Mouse (Mus musculus) bone marrow, adult 2 months (tissue): ENCODE results near the gene Tefm. TPM values are rescaled to one million over a fixed set of nuclear protein-coding genes. Genes with fewer than 3 reads are reported as not detected.

ENCODE experiments used
- H3K27ac ChIP-seq: fragments of 200-500 bp; 2 replicates; pipeline ENCODE4 v1.5.1; 2012; ENCODE audit warnings: low read depth, mild to moderate bottlenecking, control low read depth, inconsistent platforms, low read length; ENCODE audit not compliant: control insufficient read depth, poor library complexity, insufficient read depth
- H3K4me1 ChIP-seq: fragments of 200-500 bp; 2 replicates; pipeline ENCODE4 v1.6.1; 2011; ENCODE audit warnings: low read length; ENCODE audit not compliant: control insufficient read depth, insufficient read depth
- H3K4me3 ChIP-seq: fragments of 200-500 bp; replicated peaks from 2 replicates; pipeline ENCODE3; 2011; ENCODE audit warnings: mild to moderate bottlenecking, low read depth, low read length, control low read depth; ENCODE audit not compliant: control insufficient read depth
- CTCF ChIP-seq: fragments of 200-500 bp; IDR thresholded peaks from 2 replicates; pipeline ENCODE4 v1.5.1; 2011; ENCODE audit warnings: low read length, control low read depth; ENCODE audit not compliant: control insufficient read depth, insufficient read depth
- POLR2A ChIP-seq: fragments of 200-500 bp; IDR thresholded peaks from 2 replicates; pipeline ENCODE4 v1.6.1; 2011; ENCODE audit warnings: low read depth, mild to moderate bottlenecking, control low read depth, low read length, borderline replicate concordance; ENCODE audit not compliant: control insufficient read depth
- WGBS: fragments of 180-500 bp; shearing (Covaris S2); methylation state at CpG from one replicate; pipeline ENCODE4 v1.1.7; 2018; 5-methylcytosine and 5-hydroxymethylcytosine counted together
- polyA plus RNA-seq: library from polyadenylated mRNA; stranded (reverse); fragments of >200 nt; gene quantifications from 2 replicates; pipeline ENCODE4 v1.2.4, GENCODE M21; 2011; ENCODE audit warnings: low replicate concordance; ENCODE audit not compliant: missing spikeins, insufficient read depth, insufficient read length

The Tefm gene
- polyA plus RNA-seq, 1 experiment, result 5.3 TPM

DNA sequence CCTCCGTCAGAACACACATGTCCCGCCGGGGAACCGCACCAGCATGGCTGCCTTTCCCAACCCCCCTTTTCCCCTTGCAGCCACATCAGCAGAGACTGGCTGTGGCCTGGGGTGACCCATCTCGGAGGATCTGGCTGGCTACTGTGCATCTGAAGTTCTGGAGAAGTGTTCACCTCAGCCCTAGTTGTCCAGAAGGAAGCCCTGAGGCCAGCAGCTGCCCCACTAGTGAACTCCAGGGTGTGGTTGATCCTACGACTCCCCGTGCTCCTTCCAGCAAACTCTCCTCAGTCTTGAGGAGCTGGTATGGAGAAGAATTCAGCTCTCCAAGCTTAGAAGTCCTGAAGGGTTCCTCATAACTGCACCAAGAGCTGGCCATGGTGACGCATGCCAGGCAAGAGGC, 36.3 kb upstream of the Tefm start:
- Histone ChIP-seq H3K4me3 (no peak overlapping the region), H3K4me1 (peaks cover 1% of the 10 kb centered on the region; the same call in 1 of the 2 replicates), H3K27ac (no peak overlapping the region)
- no peak for TF ChIP-seq POLR2A
- no peak for TF ChIP-seq CTCF
- 79% methylated on average over 8 of the region's 8 CpGs for WGBS

DNA sequence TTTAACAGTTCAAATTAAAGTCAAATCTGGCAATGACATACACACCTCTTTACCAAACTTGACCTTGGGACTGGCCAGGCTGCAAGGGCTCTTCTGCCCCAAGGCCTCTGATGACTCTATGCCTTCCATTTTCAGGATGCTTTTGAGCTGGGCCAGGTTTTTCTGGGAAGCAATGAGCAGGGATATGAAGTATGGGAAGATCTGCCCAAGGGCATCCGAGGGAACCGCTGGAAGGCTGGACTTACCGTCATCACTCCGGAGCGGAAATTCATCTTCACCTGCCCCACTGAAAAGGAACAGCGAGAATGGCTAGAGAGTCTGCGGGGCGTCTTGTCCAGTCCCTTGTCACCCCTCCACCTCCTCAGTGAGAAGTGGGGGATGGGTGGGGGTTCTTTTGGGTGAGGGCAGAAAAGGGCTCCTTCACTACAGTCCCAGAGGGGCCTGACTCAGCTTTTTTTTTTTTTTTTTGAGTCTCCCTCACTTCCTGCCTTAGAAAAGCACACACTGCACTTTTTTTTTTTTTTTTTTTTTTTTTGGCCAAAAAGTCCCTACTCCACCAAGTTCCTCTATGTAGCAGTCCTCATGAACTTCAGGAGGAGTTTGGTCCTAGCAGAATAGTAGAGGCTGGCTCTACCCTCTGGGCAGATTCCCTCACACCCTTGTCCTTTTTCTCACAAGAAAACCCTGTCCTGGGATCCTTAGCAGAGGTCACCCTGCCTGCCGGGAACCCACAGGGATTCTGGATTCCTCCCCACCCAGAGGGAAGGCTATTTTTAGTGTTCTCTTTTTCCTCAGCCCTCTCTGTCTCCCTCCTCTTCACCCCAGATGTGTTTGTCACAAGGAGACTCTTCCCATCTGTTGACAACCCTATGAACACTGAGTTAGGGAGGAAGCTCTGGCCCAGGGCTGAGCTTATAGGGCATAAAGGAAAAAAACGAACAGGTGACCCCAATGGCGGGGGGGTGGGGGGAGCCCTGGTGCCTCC, 35.2 kb upstream of the Tefm start:
- WGBS, result 55% methylated on average over 11 of the region's 11 CpGs
- H3K4me1 ChIP-seq, result peaks cover 1% of the 10 kb centered on the region; the same call in 1 of the 2 replicates
- no peak for TF ChIP-seq CTCF
- no peak for TF ChIP-seq POLR2A
- peak overlapping the region; percentile 32; the same call in 1 of the 2 replicates for H3K27ac ChIP-seq
- no peak overlapping the region for H3K4me3 ChIP-seq

DNA sequence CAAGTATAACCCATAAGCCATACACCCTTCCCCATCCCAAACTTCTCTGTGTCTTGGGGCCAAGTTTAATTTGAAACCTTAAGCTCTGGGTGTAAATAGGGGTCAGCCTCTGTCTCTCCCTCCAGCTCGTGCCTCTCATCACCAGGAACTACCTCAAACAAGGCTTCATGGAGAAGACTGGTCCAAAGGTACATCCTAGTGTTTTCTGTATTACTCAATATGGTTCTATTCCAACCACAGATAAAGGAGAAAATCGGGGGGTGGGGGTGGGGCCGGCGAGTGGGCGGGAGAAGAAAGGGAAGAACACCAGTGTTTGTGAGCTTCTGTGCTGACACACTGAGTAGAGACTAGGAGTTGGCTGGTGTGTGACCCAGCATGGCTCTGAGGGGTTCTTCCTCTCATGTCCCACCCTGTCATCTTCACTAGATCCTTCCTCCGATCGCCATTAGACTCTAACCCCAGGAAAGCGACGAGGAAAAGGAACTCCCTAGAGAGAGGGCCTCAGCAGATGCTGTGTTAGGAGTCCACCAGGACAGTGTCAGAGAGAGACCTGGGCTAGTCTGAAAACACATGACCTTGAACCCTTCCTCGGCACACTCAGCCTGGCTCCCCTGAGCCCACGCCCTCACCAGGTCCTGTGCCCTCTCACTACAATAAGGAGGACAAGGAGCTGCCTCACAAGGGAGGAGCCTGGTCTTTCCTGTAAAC, 32.1 kb upstream of the Tefm start:
- Histone ChIP-seq H3K4me1 (peaks cover 3% of the 10 kb centered on the region), H3K27ac (no peak overlapping the region), H3K4me3 (no peak overlapping the region)
- TF ChIP-seq POLR2A (no peak), CTCF (no peak)
- WGBS, result 69% methylated on average over 11 of the region's 11 CpGs

DNA sequence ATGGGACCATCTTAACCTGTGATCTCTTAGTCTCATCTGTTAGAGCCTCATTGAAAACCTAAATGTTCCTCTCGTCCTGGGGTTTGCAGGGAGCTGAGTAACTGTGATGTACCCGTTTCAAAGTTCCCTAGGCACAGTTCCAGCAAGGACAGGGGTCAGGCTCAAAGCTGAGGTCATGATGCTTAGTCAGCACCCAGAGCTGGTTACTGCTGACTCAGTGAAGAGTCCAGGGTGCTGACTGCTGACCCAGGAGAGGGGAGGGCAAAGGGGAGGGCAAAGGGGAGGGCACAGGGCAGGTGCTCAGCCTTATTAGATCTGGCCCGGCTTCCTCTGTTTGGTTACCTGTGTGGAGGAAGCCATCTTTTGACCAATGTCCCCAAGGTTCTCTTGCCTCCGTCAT, 29.9 kb upstream of the Tefm start:
- no peak overlapping the region for H3K27ac ChIP-seq
- 64% methylated on average over 4 of the region's 4 CpGs for WGBS
- TF ChIP-seq POLR2A (no peak), CTCF (no peak)
- peaks cover 5% of the 10 kb centered on the region for H3K4me1 ChIP-seq
- H3K4me3 ChIP-seq, result no peak overlapping the region

DNA sequence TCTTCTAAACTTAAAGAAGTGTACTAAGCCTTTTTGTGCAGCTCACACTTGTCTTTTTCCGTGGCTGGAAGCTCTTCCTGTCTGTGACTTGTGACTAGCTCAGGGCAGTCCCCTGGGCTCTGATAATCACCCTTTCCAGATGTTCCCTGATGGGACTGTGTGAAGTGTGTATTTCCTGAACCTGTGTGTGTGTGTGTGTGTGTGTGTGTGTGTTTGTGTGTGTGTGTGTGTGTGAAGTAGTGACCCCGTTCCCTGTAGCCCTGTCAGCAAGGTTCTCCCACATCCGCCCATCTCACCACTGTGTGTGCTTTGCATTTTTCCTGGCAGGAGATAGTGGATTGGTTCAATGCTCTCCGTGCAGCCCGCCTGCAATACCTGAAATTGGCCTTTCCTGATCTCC, 28.4 kb upstream of the Tefm start:
- Histone ChIP-seq H3K4me3 (no peak overlapping the region), H3K27ac (no peak overlapping the region), H3K4me1 (peaks cover 5% of the 10 kb centered on the region)
- 63% methylated on average over 5 of the region's 5 CpGs for WGBS
- TF ChIP-seq CTCF (no peak), POLR2A (no peak)

DNA sequence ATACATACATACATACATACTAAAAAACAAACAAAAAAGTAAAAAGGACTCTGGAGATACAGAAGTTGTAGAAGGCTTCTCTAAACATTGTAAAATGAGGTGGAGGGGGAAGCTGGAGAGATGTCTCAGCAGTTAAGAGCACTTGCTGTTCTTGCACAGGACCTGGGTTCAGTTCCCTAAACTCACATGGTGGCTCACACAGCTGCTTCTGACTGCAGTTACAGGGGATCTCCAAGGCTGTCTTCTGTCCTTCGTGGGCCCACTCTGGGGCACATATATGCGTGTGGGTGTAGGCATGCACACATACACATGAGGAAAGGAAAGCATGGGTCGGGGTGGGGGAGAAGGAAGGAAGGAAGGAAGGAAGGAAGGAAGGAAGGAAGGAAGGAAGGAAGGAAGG, 27.7 kb upstream of the Tefm start:
- WGBS, result 54% methylated on average over 3 of the region's 3 CpGs
- Histone ChIP-seq H3K27ac (peak overlapping the region; percentile 16; the same call in 1 of the 2 replicates), H3K4me3 (no peak overlapping the region), H3K4me1 (peaks cover 5% of the 10 kb centered on the region)
- TF ChIP-seq POLR2A (no peak), CTCF (no peak)

DNA sequence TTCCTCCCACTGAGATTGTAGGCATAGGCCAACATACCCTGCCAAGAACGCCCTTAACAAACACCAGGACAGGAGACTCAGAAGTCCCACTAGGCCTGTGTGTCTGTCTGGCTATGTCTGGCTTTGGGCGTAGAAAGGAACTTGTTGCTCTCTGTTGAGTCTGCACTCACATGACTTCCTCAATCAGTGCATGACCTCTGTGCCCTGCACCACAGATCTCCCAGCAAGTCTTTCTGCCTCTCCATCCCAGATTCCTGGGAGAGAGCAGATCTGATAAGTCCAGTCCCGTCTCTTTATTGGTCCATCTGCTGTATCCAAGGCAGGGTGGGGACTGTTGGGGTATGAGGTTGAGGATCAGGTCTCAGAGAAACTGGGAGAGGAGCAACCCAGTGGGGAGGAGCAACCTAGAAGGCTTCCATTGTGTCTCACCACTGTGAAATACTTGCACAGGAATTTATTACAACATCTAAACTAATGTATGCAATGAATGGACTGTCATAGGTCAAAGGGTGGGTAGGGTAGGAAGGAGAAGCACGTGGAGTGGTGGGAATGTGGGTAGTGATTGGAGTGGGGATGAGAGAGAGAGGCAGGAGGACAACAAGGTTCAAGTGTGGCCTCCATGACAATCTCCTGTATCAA, 26.8 kb upstream of the Tefm start:
- H3K4me3 ChIP-seq, result no peak overlapping the region
- H3K4me1 ChIP-seq, result peaks cover 5% of the 10 kb centered on the region
- WGBS, result 51% methylated on average over 4 of the region's 4 CpGs
- peak overlapping the region; percentile 24 for H3K27ac ChIP-seq
- TF ChIP-seq POLR2A (no peak), CTCF (no peak)

DNA sequence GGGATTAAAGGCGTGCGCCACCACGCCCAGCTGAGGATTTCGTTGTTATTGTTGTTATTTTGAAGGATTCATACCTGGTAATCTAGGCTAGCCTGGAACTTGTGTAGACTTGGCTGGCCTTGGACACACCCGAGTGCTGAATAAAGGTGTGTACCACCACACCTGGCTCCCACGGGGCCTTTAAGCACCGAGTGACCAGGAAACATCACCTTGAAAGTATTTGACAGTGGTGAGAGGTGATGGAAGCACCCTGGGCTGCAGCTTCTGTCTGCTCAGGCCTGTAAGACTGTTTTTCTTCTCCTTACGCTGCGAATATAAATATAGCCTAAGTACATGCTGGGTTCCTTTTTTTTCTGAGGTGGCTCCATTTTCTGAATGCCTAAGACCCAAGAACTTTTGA, 26.1 kb upstream of the Tefm start:
- peaks cover 5% of the 10 kb centered on the region for H3K4me1 ChIP-seq
- no peak overlapping the region for H3K4me3 ChIP-seq
- peak overlapping the region; percentile 32; the same call in 1 of the 2 replicates for H3K27ac ChIP-seq

More for the DNA sequence above, 26.1 kb upstream of the Tefm start:
- 69% methylated on average over 9 of the region's 9 CpGs for WGBS
- TF ChIP-seq POLR2A (no peak), CTCF (no peak)
